Mouse (Mus musculus): Measurements from ENCODE around the gene D17H6S53E.

DNA sequence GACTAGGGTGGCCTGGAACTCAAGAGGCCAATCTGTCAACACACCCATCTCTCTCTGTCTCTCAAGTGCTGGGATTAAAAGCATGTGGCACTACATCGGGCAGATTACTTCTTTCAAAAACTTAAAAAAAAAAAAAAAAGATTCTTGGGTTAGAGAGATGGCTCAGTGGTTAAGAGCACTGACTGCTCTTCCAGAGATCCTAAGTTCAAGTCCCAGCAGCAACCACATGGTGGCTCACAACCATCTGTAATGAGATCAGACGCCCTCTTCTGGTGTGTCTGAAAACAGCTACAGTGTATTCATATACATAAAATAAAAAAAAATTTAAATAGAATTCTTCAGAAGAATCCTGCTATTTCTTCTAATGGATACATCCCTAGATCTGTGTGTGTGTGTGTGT is 38.0 kb upstream of the D17H6S53E start:
- TF ChIP-seq CTCF (IDR thresholded peaks at IDR 0.05; ENCODE audit: low read depth) (peak; percentile 65), EP300 (optimal IDR thresholded peaks at IDR 0.05) (no peak)

All from stomach, postnatal 0 days (tissue).